Mouse (Mus musculus) frontal cortex, postnatal 10 days (tissue): ENCODE results near the gene Nccrp1.

Experiments
- DNase-seq, 2 experiments: peaks; one replicate each; pipeline ENCODE4 v3.0.0; 2022; ENCODE audit warnings: low spot score in 2 of 2, mixed read lengths in 1 of 2

Gene Nccrp1

GRCm38 (mm10) chr7:28547154-28547553, at the start of gene Nccrp1:
Gene Nccrp1 (minus strand): TSS chr7:28547254.
- DNase-seq = no peak

GRCm38 (mm10) chr7:28595751-28596435, 48.8 kb upstream of the Nccrp1 start:
- no peak for DNase-seq

- DNase-seq = no peak
Observed at GRCm38 (mm10) chr7:28593206-28594111, 46.4 kb upstream of the Nccrp1 start.

GRCm38 (mm10) chr7:28591862-28592261, 44.8 kb upstream of the Nccrp1 start:
- DNase-seq = no peak

GRCm38 (mm10) chr7:28587644-28588043, 40.6 kb upstream of the Nccrp1 start:
- no peak for DNase-seq

DNA sequence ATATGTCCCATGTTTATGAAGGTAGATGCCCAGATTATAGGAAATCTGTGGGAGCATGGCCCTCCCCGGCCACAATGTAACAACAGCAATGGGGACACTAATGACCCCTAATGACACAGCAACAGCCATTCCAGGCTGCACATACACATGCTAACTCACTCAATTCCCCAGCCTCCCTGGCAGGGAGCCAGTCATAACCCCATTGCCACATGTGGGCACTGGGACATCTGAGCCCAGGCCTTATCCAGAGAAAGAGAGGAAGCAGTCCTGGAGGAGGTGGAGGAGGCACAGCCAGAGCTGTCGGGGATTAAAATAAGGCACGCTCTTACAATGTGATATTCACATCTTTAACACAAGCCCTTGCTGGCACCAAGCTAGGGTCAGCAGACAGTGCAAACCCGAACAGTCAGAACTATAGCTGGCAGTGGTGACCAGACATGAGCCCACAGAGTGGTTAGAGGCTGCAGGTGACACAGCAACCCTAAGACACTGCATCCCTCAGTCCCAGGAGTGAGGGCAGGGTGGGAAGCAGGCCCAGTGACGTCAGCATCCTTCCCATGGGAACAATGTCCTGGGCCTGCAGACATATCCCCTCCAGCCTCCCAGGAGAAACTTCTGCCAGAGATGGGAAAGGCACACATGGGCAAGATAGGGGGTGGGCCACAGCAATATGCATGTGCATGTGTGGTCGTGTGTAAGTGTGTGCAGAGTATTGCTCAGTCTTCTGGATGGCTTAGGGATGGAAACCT, 39.8 kb upstream of the Nccrp1 start:
- no peak for DNase-seq

DNA sequence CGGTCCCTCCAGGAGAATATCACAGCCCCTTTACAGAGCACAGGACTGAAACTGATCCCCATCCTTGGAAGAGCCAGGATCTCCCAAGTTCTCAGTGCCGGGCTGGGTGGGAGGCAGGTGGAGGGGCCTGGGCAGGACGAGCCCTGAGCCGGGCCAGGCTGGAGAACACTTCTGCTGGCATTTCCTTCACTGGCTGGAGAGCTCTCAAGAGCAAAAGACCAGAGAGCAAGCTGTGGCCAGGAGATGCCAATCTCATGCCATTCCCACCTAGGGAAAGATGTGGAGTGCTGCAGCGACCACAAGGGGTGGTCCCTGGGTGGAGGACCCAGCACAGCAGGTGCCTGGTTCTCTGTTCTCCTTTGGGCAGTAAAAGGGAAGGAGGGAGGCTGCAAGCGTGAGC, 37.9 kb upstream of the Nccrp1 start:
- DNase-seq = no peak

DNA sequence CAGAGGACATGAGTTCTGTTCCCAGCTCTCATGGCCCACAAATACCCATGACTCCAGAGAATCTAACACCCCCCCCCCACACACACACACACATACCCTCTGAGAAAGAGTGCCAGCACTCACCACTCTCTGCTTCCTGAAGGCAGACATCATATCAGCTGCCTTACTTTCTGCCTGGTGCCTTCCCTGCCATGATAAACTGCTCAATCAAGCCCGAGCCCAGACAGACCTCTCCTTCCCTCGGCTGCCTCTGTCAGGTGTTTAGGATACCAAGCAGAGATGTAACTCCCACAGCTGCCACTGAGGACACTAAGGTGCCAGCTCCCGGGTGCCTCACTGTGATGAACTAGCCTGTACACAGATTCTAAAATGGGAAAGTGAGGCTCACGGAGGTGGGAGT, 37.4 kb upstream of the Nccrp1 start:
- no peak for DNase-seq

DNA sequence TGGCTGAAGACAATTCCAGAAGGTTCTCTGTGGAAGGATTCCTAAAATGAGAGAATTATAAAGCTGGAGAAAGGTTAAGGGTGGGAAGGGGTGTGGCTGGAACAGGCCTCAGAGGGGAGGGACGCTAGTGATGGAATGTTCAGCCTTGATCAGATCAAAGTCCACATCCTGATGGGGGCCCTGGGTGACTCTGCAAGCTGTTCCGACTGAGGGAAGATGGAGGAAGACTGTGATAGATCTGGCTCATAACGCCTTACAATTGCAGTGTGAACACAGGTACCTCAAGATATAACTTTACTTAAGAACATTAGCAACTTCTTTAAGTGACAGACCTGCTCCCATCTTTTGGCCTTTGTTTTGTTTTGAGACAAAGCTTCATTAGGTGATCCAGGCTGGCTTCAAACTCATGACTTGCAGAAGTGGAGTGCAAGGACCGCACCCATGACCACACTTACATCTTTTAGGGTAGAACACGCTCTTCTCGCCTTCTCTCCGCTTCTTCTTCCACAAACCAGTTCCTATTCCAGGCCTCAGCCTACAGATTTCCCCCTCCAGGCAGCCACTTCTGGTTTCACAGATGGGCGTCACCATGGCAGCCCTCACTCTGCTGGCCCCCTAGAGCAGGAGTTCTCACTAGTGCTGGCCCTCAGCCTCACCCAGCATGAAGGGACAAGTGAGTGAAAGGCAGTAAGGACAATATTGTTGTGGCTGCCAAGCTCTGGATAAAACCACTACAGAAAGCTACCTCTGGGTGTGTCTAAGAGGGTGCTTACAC, 36.7 kb upstream of the Nccrp1 start:
- DNase-seq = no peak

DNA sequence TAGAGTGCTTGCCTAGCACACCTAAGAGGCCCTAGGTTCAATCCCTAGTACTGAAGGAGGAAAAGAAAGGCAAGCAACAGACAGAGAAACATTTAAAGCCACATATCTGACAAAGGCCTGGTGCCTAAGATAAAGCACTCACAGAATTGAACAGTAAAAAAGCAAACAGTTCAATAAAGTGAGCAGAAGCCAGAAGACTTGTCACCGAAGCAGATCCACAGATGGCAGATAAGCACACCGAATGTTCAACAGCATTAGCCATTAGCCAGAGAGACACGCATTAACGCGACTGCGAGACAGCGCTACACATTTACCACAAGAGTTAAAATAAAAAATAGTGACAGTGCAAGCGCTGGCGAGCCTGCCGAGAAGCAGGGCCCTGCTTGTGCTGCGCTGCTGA, 35.8 kb upstream of the Nccrp1 start:
- DNase-seq = no peak

DNA sequence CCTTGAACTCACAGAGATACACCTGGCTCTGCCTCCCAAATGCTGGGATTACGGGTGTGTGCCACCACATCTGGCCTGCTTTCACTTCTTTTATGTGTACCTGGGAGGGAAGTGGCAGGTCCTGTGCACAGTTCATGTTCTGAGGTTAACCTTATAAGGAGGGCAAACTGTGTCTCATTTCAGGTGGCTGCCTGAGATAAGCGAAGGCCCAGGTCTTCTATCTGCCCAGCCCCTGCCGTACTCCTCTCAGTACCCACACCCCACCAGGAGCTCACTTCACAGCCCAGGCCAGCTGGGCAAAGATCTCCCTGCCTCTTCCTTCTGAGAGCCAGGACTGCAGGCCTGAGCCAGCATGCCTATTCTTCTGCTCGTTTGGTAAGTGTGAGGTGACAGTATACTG, 34.7 kb upstream of the Nccrp1 start:
- DNase-seq = no peak

DNA sequence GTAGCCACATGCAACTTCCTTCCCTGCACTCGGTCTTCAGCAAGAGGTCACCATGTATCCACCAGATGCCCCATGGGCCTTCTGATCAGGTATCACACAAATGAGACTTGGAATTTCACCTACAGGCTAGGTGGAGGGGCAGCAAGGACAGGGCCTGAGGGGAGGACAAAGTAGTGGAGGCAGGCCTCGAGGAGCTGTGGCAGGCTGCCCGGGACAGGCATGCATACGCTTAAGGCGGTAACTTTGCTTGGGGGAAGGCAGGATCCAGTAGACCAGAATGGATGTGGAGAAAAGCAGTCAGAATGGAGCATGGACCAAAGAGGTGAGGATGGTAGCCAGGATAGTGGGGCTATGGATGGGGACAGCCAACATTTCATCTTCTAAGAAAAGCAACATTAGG, 32.8 kb upstream of the Nccrp1 start:
- no peak for DNase-seq

DNA sequence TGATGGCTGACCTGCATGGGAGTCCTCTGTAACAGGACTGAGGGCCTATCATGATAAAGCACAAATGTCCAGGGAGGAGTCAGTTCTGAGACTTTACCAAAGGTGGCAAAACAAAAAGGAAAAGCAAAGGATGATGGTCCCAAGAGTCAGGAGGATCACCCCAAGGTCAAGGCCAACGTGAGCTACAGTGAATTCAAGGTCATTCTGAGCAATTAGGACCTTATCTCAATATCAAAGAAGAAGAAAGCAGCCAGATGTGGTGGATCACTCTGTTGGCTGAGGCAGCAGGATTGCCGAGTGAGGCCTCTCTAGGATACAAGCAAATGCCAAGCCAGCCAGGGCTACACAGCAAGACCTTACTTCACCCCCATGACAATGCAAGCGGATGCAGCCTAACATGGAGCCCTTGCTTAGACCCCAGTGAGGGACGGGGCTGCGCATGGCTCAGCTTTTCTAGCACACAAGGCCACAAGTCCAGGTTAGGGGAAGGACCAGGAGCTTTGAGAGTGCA, 31.5 kb upstream of the Nccrp1 start:
- no peak for DNase-seq

DNA sequence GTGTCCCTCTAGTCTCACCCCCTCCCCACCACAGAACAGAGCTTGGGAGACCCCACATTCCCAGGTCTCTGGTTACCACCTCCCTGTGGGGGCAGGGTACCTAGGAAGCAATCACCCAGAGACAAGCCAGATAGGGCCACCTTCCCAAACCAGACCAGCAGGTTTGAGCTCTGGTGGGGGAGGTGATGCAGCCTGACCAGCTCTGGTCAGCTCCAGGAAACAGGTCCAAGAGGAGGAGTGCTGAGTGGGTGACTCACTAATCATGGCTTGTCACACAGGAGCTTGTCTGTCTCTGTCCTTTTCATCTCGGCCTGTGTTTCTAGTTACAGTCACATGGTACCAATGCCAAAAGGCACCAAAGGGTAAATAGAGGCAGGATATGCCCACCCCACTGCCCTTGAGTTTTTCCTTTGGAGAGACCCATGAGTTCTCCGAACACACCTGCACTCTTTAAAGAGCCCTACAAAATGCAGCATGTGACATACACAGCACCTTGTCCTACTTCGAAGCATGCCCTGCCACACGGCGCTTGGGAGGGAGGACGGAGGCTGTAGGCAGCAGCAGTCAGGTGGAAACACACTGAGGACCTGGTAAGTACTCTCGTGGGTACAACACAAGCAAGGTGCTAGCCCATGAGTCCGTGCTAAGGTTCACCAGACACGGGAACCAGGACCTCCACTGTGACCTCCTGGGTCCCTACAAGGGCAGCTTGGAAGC, 30.9 kb upstream of the Nccrp1 start:
- no peak for DNase-seq

DNA sequence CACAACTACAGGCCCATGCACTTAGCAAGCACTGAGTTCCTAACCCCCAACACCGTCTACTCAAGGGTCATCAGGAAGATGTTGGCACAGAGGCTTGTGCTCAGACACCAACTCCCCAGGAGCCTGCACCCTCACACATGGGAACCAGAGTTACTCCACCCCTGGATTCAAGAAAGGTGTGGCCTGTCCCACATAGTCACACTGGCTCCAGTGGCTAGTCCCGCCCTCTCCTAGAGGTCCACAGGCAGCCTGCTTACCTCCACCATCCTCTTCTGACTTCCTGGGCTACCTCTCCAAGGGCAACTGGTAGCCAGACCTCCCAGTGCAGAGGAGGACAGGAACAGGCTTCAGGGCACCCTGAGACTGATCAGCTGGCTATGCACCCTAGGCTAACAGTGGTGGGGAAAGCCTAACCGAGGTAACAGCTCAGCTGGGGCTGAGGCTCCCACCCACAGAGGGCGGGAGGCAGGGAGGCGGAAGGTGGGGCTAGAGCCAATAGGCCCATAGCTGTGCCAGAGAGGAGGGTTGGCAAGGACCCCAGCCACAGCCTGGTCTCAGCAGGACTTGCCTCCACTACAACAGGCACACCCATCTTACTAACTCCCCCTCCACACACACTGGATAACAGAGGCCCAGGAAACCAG, 29.3 kb upstream of the Nccrp1 start:
- no peak for DNase-seq

GRCm38 (mm10) chr7:28575597-28575996, 28.5 kb upstream of the Nccrp1 start:
- DNase-seq = no peak

GRCm38 (mm10) chr7:28573236-28573635, 26.2 kb upstream of the Nccrp1 start:
- no peak for DNase-seq

DNA sequence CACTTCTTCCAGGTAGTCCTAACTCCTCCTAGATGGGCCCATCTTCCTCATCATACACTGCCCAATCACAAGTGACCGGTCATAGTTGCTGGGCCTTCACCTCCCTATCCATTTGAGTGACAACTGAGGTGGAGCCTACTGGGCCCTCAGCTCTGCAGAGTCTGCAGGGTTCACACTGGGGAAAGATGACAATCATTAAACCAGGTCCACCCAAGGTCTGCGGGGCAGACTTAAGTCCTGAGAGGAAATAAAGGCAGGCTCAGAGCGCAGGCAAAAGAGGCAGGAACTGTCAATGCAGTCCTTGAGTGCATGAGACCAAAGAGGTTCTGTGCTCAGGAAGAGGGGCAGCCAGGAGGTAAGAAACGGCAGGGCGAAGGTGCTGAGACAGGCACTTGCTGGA, 25.6 kb upstream of the Nccrp1 start:
- DNase-seq = no peak

- DNase-seq = no peak
Observed at GRCm38 (mm10) chr7:28570982-28571682, 24.1 kb upstream of the Nccrp1 start.
